Mouse (Mus musculus) embryo, embryonic 9.5 days (tissue): ENCODE data around the gene Ifna11.
"Not testable (repeated sequence)": the region's sequence is repeated elsewhere in the genome, so short reads cannot be mapped to it uniquely, and the experiment has no call there.

ENCODE experiments used
- DNase-seq: peaks from one replicate; pipeline ENCODE4 v3.0.0-alpha.2; 2017; ENCODE audit errors: extremely low spot score

Ifna11 gene

DNA sequence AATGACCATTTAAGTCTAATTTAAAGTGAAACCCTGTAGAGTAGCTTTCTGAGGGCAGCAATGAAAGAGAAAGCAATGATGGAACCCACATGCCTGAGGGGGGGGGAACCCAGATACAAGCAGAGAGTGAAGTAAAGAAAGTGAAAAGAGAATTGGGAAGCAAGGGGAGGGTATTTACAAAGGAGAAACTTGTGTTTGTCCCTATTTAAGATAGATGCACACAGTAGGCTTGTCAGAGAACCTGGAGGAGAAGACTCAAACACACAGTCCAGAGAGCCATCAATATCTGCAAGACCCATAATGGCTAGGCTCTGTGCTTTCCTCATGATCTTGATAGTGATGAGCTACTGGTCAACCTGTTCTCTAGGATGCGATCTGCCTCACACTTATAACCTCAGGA is at the start of gene Ifna11:
Ifna11 (plus strand) TSS at position 301 of the 400 bp plus-strand sequence.
- no peak for DNase-seq

DNA sequence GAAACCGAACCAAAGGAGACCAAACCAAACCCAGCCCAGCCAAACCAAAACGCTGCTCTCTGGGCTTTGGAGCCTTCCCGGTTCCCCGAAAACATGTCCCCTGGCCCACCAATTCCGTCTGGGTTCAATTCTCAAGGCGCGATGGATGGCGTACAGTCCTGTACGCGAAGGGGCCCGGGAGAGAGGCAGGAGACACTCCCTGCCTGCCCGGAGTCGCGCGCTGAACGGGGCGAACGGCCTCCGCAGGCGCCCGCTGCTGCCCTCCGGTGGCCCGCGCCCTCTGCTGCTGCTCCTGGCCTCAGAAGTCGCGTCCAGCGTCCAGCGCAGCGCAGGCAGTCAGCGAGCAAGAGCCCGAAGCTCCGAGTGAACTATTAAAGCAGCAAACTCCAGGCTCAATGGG is 46.2 kb upstream of the Ifna11 start, which contains the start of gene Gm13290:
Gm13290 (plus strand) TSS at position 301 of the 400 bp plus-strand sequence.
- not testable (repeated sequence) for DNase-seq

DNA sequence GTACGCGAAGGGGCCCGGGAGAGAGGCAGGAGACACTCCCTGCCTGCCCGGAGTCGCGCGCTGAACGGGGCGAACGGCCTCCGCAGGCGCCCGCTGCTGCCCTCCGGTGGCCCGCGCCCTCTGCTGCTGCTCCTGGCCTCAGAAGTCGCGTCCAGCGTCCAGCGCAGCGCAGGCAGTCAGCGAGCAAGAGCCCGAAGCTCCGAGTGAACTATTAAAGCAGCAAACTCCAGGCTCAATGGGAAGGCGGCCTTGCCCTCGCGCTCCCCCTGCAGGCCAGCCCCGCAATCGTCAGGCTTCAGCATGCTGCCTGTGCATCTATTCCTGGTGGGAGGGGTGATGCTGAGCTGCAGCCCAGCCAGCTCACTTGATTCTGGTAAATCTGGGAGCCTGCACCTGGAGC is 43.1 kb upstream of the Ifna11 start, which contains the start of gene Gm13289:
Gm13289 (plus strand) TSS at position 301 of the 400 bp plus-strand sequence.
- not testable (repeated sequence) for DNase-seq

DNA sequence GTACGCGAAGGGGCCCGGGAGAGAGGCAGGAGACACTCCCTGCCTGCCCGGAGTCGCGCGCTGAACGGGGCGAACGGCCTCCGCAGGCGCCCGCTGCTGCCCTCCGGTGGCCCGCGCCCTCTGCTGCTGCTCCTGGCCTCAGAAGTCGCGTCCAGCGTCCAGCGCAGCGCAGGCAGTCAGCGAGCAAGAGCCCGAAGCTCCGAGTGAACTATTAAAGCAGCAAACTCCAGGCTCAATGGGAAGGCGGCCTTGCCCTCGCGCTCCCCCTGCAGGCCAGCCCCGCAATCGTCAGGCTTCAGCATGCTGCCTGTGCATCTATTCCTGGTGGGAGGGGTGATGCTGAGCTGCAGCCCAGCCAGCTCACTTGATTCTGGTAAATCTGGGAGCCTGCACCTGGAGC is 40.2 kb upstream of the Ifna11 start, which contains the start of gene Gm13272:
Gm13272 (plus strand) TSS at position 301 of the 400 bp plus-strand sequence.
- not testable (repeated sequence) for DNase-seq

DNA sequence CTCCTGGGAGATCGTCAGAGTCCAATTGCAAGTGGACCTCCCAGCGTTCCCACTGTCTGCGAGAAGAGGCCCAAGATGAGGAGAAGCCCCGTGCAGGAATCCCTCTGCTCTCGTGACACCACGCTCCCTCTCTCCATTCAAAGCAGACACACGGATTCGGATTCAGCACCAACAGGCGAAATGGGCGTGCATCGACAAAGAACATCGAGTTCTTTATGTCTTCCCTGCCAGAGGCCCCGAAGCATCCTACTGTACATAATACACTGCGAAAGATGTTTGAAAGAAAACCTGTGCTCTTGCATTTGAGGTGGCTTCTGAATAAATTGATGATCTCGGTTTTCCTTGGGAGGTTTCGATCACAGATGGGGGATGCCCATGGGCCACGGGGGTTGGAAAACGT is 39.4 kb upstream of the Ifna11 start:
- DNase-seq: not testable (repeated sequence)

DNA sequence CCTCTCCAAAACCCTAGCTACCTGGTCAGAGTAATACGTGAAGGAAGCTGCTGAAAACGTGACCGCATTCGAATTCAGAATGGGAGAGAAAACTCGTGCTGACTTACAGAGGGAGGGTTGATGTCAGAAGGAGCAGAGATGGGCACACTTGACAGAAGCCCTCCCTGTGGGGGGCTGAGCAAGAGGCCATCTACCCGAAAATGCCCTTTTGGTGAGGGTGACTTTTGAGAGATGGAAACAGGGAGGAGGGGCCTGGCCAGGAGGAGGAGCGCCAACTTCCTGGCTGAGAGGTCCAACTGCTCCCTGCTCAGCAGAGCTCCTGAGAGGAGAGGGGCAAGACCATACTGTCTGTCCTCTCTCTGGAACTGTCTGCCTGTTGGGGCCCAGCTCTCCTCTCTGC is 37.9 kb upstream of the Ifna11 start, which contains the start of gene Ifnz:
Ifnz (plus strand) TSS at position 301 of the 400 bp plus-strand sequence.
- DNase-seq: not testable (repeated sequence)

DNA sequence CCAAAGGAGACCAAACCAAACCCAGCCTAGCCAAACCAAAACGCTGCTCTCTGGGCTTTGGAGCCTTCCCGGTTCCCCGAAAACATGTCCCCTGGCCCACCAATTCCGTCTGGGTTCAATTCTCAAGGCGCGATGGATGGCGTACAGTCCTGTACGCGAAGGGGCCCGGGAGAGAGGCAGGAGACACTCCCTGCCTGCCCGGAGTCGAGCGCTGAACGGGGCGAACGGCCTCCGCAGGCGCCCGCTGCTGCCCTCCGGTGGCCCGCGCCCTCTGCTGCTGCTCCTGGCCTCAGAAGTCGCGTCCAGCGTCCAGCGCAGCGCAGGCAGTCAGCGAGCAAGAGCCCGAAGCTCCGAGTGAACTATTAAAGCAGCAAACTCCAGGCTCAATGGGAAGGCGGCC is 37.4 kb upstream of the Ifna11 start:
- DNase-seq: not testable (repeated sequence)

DNA sequence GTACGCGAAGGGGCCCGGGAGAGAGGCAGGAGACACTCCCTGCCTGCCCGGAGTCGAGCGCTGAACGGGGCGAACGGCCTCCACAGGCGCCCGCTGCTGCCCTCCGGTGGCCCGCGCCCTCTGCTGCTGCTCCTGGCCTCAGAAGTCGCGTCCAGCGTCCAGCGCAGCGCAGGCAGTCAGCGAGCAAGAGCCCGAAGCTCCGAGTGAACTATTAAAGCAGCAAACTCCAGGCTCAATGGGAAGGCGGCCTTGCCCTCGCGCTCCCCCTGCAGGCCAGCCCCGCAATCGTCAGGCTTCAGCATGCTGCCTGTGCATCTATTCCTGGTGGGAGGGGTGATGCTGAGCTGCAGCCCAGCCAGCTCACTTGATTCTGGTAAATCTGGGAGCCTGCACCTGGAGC is 34.4 kb upstream of the Ifna11 start, which contains the start of gene Gm13276:
Gm13276 (plus strand) TSS at position 301 of the 400 bp plus-strand sequence.
- DNase-seq: not testable (repeated sequence)

DNA sequence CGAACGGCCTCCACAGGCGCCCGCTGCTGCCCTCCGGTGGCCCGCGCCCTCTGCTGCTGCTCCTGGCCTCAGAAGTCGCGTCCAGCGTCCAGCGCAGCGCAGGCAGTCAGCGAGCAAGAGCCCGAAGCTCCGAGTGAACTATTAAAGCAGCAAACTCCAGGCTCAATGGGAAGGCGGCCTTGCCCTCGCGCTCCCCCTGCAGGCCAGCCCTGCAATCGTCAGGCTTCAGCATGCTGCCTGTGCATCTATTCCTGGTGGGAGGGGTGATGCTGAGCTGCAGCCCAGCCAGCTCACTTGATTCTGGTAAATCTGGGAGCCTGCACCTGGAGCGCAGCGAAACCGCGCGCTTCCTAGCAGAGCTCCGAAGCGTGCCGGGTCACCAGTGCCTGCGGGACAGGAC is 31.4 kb upstream of the Ifna11 start, which contains the start of gene Gm13277:
Gm13277 (plus strand) TSS at position 231 of the 400 bp plus-strand sequence.
- DNase-seq: not testable (repeated sequence)

DNA sequence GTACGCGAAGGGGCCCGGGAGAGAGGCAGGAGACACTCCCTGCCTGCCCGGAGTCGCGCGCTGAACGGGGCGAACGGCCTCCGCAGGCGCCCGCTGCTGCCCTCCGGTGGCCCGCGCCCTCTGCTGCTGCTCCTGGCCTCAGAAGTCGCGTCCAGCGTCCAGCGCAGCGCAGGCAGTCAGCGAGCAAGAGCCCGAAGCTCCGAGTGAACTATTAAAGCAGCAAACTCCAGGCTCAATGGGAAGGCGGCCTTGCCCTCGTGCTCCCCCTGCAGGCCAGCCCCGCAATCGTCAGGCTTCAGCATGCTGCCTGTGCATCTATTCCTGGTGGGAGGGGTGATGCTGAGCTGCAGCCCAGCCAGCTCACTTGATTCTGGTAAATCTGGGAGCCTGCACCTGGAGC is 28.5 kb upstream of the Ifna11 start, which contains the start of gene Gm13278:
Gm13278 (plus strand) TSS at position 301 of the 400 bp plus-strand sequence.
- not testable (repeated sequence) for DNase-seq

DNA sequence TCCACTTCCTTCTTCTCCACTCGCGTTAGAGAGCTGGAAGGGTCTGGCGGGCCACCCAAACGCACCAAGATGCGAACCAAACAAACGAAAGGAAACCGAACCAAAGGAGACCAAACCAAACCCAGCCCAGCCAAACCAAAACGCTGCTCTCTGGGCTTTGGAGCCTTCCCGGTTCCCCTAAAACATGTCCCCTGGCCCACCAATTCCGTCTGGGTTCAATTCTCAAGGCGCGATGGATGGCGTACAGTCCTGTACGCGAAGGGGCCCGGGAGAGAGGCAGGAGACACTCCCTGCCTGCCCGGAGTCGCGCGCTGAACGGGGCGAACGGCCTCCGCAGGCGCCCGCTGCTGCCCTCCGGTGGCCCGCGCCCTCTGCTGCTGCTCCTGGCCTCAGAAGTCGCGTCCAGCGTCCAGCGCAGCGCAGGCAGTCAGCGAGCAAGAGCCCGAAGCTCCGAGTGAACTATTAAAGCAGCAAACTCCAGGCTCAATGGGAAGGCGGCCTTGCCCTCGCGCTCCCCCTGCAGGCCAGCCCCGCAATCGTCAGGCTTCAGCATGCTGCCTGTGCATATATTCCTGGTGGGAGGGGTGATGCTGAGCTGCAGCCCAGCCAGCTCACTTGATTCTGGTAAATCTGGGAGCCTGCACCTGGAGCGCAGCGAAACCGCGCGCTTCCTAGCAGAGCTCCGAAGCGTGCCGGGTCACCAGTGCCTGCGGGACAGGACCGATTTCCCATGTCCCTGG is 25.7 kb upstream of the Ifna11 start, which contains the start of gene Gm13275:
Gm13275 (plus strand) TSS at position 552 of the 740 bp plus-strand sequence.
- DNase-seq: not testable (repeated sequence)

DNA sequence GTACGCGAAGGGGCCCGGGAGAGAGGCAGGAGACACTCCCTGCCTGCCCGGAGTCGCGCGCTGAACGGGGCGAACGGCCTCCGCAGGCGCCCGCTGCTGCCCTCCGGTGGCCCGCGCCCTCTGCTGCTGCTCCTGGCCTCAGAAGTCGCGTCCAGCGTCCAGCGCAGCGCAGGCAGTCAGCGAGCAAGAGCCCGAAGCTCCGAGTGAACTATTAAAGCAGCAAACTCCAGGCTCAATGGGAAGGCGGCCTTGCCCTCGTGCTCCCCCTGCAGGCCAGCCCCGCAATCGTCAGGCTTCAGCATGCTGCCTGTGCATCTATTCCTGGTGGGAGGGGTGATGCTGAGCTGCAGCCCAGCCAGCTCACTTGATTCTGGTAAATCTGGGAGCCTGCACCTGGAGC is 22.7 kb upstream of the Ifna11 start, which contains the start of gene Gm13279:
Gm13279 (plus strand) TSS at position 301 of the 400 bp plus-strand sequence.
- not testable (repeated sequence) for DNase-seq

DNA sequence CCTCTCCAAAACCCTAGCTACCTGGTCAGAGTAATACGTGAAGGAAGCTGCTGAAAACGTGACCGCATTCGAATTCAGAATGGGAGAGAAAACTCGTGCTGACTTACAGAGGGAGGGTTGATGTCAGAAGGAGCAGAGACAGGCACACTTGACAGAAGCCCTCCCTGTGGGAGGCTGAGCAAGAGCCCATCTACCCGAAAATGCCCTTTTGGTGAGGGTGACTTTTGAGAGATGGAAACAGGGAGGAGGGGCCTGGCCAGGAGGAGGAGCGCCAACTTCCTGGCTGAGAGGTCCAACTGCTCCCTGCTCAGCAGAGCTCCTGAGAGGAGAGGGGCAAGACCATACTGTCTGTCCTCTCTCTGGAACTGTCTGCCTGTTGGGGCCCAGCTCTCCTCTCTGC is 20.4 kb upstream of the Ifna11 start, which contains the start of gene Gm13285:
Gm13285 (plus strand) TSS at position 301 of the 400 bp plus-strand sequence.
- DNase-seq: not testable (repeated sequence)

DNA sequence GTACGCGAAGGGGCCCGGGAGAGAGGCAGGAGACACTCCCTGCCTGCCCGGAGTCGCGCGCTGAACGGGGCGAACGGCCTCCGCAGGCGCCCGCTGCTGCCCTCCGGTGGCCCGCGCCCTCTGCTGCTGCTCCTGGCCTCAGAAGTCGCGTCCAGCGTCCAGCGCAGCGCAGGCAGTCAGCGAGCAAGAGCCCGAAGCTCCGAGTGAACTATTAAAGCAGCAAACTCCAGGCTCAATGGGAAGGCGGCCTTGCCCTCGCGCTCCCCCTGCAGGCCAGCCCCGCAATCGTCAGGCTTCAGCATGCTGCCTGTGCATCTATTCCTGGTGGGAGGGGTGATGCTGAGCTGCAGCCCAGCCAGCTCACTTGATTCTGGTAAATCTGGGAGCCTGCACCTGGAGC is 16.8 kb upstream of the Ifna11 start, which contains the start of gene Gm13287:
Gm13287 (plus strand) TSS at position 301 of the 400 bp plus-strand sequence.
- not testable (repeated sequence) for DNase-seq

DNA sequence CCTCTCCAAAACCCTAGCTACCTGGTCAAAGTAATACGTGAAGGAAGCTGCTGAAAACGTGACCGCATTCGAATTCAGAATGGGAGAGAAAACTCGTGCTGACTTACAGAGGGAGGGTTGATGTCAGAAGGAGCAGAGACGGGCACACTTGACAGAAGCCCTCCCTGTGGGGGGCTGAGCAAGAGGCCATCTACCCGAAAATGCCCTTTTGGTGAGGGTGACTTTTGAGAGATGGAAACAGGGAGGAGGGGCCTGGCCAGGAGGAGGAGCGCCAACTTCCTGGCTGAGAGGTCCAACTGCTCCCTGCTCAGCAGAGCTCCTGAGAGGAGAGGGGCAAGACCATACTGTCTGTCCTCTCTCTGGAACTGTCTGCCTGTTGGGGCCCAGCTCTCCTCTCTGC is 14.5 kb upstream of the Ifna11 start, which contains the start of gene Gm13288:
Gm13288 (plus strand) TSS at position 301 of the 400 bp plus-strand sequence.
- DNase-seq: not testable (repeated sequence)

DNA sequence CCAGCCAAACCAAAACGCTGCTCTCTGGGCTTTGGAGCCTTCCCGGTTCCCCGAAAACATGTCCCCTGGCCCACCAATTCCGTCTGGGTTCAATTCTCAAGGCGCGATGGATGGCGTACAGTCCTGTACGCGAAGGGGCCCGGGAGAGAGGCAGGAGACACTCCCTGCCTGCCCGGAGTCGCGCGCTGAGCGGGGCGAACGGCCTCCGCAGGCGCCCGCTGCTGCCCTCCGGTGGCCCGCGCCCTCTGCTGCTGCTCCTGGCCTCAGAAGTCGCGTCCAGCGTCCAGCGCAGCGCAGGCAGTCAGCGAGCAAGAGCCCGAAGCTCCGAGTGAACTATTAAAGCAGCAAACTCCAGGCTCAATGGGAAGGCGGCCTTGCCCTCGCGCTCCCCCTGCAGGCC is 14.0 kb upstream of the Ifna11 start:
- DNase-seq: not testable (repeated sequence)

DNA sequence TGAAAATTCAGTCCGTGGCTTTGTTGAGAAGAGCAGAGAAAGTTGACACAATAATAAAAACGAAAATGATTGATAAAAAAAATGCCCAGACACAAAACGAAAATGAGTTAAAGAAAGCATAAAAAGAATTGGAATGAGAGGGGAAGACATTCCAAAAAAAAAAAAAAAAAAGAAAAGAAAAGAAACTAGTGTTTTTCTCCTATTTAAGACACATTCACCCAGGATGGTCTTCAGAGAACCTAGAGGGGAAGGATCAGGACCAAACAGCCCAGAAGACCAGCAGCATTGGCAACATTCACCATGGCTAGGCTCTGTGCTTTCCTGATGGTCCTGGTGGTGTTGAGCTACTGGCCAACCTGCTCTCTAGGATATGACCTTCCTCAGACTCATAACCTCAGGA is 3.8 kb upstream of the Ifna11 start, which contains the start of gene Ifna7:
Ifna7 (plus strand) TSS at position 301 of the 400 bp plus-strand sequence.
- DNase-seq: no peak

DNA sequence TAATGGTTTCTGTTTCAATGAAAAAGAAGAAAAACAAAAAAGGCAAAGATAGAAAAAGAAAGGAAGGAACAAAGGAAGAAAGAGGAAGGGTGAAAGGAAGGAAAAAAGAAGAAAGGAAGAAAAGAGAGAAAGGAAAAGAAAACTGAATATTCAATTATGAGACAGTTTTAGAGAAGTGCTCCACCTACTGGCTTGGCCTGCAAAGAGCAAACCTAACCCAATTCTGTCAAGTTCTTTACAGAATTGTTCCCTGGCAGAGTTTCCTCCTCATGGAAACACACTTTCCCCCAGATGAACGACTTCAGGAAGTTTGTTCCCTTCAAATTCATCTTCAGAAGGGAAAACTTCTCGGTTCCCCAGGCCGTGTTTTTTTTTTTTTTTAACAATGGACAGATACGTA is 3.2 kb downstream of the Ifna11 start:
- no peak for DNase-seq

DNA sequence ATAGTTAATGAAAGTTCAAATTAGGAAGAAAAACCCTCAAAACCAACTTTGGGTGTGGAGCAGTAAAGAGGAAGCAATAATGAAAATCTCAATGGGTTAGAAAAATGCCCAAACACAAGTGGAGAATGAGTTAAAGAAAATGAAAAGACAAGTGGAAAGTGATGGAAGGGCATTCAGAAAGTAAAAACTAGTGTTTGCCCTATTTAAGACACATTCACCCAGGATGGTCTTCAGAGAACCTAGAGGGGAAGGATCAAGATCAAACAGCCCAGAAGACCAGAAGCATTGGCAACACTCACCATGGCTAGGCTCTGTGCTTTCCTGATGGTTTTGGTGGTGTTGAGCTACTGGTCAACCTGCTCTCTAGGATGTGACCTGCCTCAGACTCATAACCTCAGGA is 7.4 kb downstream of the Ifna11 start, which contains the start of gene Ifna6:
Ifna6 (plus strand) TSS at position 301 of the 400 bp plus-strand sequence.
- DNase-seq: not testable (repeated sequence)

DNA sequence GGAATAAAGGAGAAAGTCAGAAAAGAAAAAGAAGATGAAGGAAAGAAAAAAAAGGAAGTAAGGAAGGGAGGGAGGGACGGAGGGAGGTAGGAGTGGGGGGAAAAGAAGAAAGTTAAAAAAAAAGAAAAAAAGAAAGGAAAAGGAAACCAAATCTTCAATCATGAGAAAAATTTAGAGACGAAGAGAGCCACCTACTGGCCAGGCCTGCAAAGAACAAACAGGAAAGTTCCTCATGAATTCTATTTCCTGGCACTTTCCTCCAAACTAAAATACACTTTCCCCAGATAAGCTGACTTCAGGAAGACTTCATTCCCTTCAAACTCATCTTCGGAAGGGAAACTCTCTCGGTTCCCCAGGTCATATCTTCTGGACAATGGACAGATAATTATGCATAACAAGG is 10.8 kb downstream of the Ifna11 start:
- no peak for DNase-seq

DNA sequence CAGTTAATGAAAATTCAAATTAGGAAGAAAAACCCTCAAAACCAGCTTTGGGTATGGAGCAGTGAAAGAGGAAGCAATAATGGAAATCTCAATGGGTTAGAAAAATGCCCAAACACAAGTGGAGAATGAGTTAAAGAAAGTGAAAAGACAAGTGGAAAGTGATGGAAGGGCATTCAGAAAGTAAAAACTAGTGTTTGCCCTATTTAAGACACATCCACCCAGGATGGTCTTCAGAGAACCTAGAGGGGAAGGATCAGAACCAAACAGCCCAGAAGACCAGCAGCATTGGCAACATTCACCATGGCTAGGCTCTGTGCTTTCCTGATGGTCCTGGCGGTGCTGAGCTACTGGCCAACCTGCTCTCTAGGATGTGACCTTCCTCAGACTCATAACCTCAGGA is 15.5 kb downstream of the Ifna11 start, which contains the start of gene Ifna5:
Ifna5 (plus strand) TSS at position 301 of the 400 bp plus-strand sequence.
- not testable (repeated sequence) for DNase-seq

DNA sequence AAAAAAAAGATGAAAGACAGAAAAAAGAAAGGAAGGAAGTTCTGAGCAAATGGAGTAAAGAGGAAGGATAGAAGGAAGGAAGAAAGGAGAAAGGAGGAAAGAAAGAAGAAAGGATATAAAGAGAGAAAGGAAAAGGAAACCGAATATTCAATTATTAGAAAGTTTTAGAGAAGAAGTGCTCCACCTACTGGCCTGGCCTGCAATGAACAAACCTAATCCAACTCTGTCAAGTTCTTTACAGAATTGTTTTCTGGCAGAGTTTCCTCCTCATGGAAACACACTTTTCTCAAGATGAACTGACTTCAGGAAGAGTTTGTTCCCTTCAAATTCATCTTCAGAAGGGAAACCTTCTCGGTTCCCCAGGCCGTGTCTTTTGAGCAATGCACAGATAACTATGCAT is 19.1 kb downstream of the Ifna11 start:
- no peak for DNase-seq
